Mouse (Mus musculus) MEL (cell line): ENCODE data around the gene Prkce. TPM values are rescaled to one million over a fixed set of nuclear protein-coding genes. Genes with fewer than 3 reads are reported as not detected.

ENCODE experiments used
- DNase-seq: peaks from one replicate; pipeline ENCODE4 v3.0.0; 2011; ENCODE audit warnings: low read depth, low spot score
- H3K27ac ChIP-seq: 2 replicates; pipeline ENCODE4 v1.5.1; 2012; ENCODE audit warnings: low read depth, mild to moderate bottlenecking, control low read depth, low read length, moderate library complexity; ENCODE audit not compliant: control insufficient read depth
- H3K27me3 ChIP-seq, 2 experiments: fragments of 150-350 bp in 1 of 2; sonication (generic) in 1 of 2; 2 replicates each; pipeline ENCODE4 v1.6.1; 2012; ENCODE audit warnings: low read length in 2 of 2, mild to moderate bottlenecking in 2 of 2, improper control_type of control experiment in 1 of 2, moderate library complexity in 1 of 2; ENCODE audit not compliant: insufficient read depth in 2 of 2, control insufficient read depth in 1 of 2
- H3K36me3 ChIP-seq, 2 experiments: 2 replicates each; pipeline ENCODE4 v1.6.1; 2012 to 2014; ENCODE audit warnings: low read length in 2 of 2, improper control_type of control experiment in 1 of 2, inconsistent platforms in 1 of 2, mild to moderate bottlenecking in 1 of 2; ENCODE audit not compliant: insufficient read depth in 2 of 2, control insufficient read depth in 1 of 2
- H3K4me1 ChIP-seq, 2 experiments: fragments of 150-350 bp in 1 of 2; sonication (generic) in 1 of 2; 2 replicates each; pipeline ENCODE4 v1.6.1; 2012; ENCODE audit warnings: low read length in 2 of 2, improper control_type of control experiment in 1 of 2, mild to moderate bottlenecking in 1 of 2; ENCODE audit not compliant: insufficient read depth in 2 of 2, control insufficient read depth in 1 of 2
- H3K4me3 ChIP-seq, 2 experiments: fragments of 150-350 bp in 1 of 2; sonication (generic) in 1 of 2; 2 replicates each; pipeline ENCODE4 v1.5.1; 2012; ENCODE audit warnings: low read depth in 2 of 2, low read length in 2 of 2, mild to moderate bottlenecking in 2 of 2, moderate library complexity in 2 of 2, control low read depth in 1 of 2, improper control_type of control experiment in 1 of 2; ENCODE audit not compliant: control insufficient read depth in 1 of 2, insufficient read depth in 1 of 2
- H3K79me2 ChIP-seq: 2 replicates; pipeline ENCODE4 v1.6.1; 2012; ENCODE audit warnings: mild to moderate bottlenecking, low read length, moderate library complexity; ENCODE audit not compliant: control insufficient read depth, poor library complexity, insufficient read depth
- H3K9ac ChIP-seq: 2 replicates; pipeline ENCODE4 v1.6.1; 2012; ENCODE audit warnings: low read depth, mild to moderate bottlenecking, control low read depth, low read length, moderate library complexity; ENCODE audit not compliant: control insufficient read depth, poor library complexity, severe bottlenecking
- H3K9me3 ChIP-seq: fragments of 150-350 bp; sonication (generic); replicated peaks from 2 replicates; pipeline ENCODE4 v1.6.1; 2012; ENCODE audit warnings: mild to moderate bottlenecking, low read length, improper control_type of control experiment, moderate library complexity; ENCODE audit not compliant: insufficient read depth
- CHD2 ChIP-seq: IDR thresholded peaks from 2 replicates; pipeline ENCODE4 v1.6.1; 2011; ENCODE audit warnings: low read length, improper control_type of control experiment
- CTCF ChIP-seq, 3 experiments: IDR thresholded peaks in 2 of 3; conservative IDR thresholded peaks in 1 of 3; 2 replicates each; pipeline ENCODE4 v1.5.1; 2011 to 2012; ENCODE audit warnings: low read length in 3 of 3, low read depth in 2 of 3, mild to moderate bottlenecking in 2 of 3, improper control_type of control experiment in 1 of 3, inconsistent platforms in 1 of 3, mixed read lengths in 1 of 3, moderate library complexity in 1 of 3; ENCODE audit not compliant: control insufficient read depth in 1 of 3, insufficient read depth in 1 of 3, poor library complexity in 1 of 3, severe bottlenecking in 1 of 3
- E2F4 ChIP-seq: IDR thresholded peaks from 2 replicates; pipeline ENCODE4 v1.6.1; 2011; ENCODE audit warnings: low read depth, low read length, improper control_type of control experiment, borderline replicate concordance
- JUND ChIP-seq: IDR thresholded peaks from 2 replicates; pipeline ENCODE4 v1.6.1; 2011; ENCODE audit warnings: low read depth, mild to moderate bottlenecking, improper control_type of control experiment, low read length
- MAX ChIP-seq: IDR thresholded peaks from 2 replicates; pipeline ENCODE4 v1.6.1; 2011; ENCODE audit warnings: low read length, improper control_type of control experiment
- MYB ChIP-seq: IDR thresholded peaks from 2 replicates; pipeline ENCODE4 v1.6.1; 2011; ENCODE audit warnings: mild to moderate bottlenecking, low read depth, low read length, improper control_type of control experiment
- MYC ChIP-seq: IDR thresholded peaks from 2 replicates; pipeline ENCODE4 v1.6.1; 2011; ENCODE audit warnings: low read depth, mild to moderate bottlenecking, low read length, improper control_type of control experiment, moderate library complexity
- NELFE ChIP-seq: IDR thresholded peaks from 2 replicates; pipeline ENCODE4 v1.6.1; 2011; ENCODE audit warnings: low read depth, low read length, improper control_type of control experiment
- RAD21 ChIP-seq: IDR thresholded peaks from 2 replicates; pipeline ENCODE4 v1.6.1; 2011; ENCODE audit warnings: mild to moderate bottlenecking, low read depth, low read length, improper control_type of control experiment
- RCOR1 ChIP-seq: IDR thresholded peaks from 2 replicates; pipeline ENCODE4 v1.6.1; 2012; ENCODE audit warnings: low read depth, mild to moderate bottlenecking, inconsistent platforms, low read length, improper control_type of control experiment
- TBP ChIP-seq: IDR thresholded peaks from 2 replicates; pipeline ENCODE4 v1.8.0; 2011; ENCODE audit warnings: low read depth, low read length, improper control_type of control experiment
- UBTF ChIP-seq: IDR thresholded peaks from 2 replicates; pipeline ENCODE4 v1.6.1; 2012; ENCODE audit warnings: low read depth, mild to moderate bottlenecking, inconsistent platforms, low read length, improper control_type of control experiment, moderate library complexity, borderline replicate concordance; ENCODE audit not compliant: insufficient read depth
- ZC3H11A ChIP-seq: IDR thresholded peaks from 2 replicates; pipeline ENCODE4 v1.6.1; 2012; ENCODE audit warnings: low read depth, mild to moderate bottlenecking, inconsistent platforms, low read length, improper control_type of control experiment
- ZKSCAN1 ChIP-seq: IDR thresholded peaks from 2 replicates; pipeline ENCODE4 v1.6.1; 2012; ENCODE audit warnings: low read depth, mild to moderate bottlenecking, inconsistent platforms, low read length, improper control_type of control experiment, moderate library complexity
- ZMIZ1 ChIP-seq: IDR thresholded peaks from 2 replicates; pipeline ENCODE4 v1.6.1; 2012; ENCODE audit warnings: low read depth, mild to moderate bottlenecking, inconsistent platforms, low read length, improper control_type of control experiment, moderate library complexity
- ZNF384 ChIP-seq: IDR thresholded peaks from 2 replicates; pipeline ENCODE4 v1.6.1; 2012; ENCODE audit warnings: low read depth, mild to moderate bottlenecking, inconsistent platforms, low read length, improper control_type of control experiment
- polyA plus RNA-seq, 2 experiments: library from polyadenylated mRNA; stranded (reverse) in 1 of 2; unstranded in 1 of 2; fragments of >175 nt in 1 of 2; fragments of >200 nt in 1 of 2; gene quantifications; 2 replicates each; pipeline versions ENCODE4 v1.2.1 to v1.2.4; 2012; ENCODE audit warnings: low replicate concordance in 2 of 2, low read depth in 1 of 2; ENCODE audit not compliant: insufficient read length in 2 of 2, insufficient read depth in 1 of 2, missing spikeins in 1 of 2
- total RNA-seq: library from RNA; depleted of rRNA; stranded (reverse); fragments of 300-350 nt; gene quantifications from 2 replicates; pipeline ENCODE4 v1.2.3, GENCODE M21; 2012

The Prkce gene
- total and polyA plus RNA-seq, 3 experiments: 3.0 to 5.3 TPM; not detected in 1

DNA sequence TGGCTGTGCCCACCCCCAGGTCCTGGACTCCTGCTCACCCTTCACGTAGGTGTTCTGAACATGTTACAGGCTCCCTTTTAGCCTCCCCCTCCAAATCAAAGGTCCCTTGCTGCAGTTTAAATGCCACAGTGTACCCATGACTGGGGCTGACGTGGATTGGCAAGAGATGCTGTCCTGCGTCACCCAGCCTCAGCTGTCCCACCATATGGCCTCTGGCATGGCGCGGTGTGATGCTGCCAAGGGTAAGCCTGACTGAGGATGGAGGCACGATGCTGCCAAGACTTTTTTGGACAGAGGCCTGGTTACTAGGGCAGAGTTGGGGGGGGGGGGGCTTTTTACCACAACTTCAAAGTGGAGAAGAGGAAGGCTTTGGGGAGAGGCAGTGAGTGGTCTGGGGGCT is 98.5 kb downstream of the Prkce start:
- Histone ChIP-seq H3K79me2 (no peaks in the 10 kb centered on the region), H3K4me1 (no peaks in the 10 kb centered on the region), H3K36me3 (no peaks in the 10 kb centered on the region), H3K27ac (no peak overlapping the region), H3K4me3 (no peak overlapping the region), H3K9ac (no peak overlapping the region), H3K27me3 (no peaks in the 10 kb centered on the region), H3K9me3 (no peaks in the 10 kb centered on the region)
- no peak for DNase-seq
- no peak for TF ChIP-seq TBP
- no peak for TF ChIP-seq CTCF (IDR thresholded peaks at IDR 0.05 in 2 of 3, conservative IDR thresholded peaks at IDR 0.05 in 1 of 3; ENCODE audit: control insufficient read depth in 1 of 3, insufficient read depth in 1 of 3, low read depth in 2 of 3, low read length in 3 of 3, poor library complexity in 1 of 3, severe bottlenecking in 1 of 3)

DNA sequence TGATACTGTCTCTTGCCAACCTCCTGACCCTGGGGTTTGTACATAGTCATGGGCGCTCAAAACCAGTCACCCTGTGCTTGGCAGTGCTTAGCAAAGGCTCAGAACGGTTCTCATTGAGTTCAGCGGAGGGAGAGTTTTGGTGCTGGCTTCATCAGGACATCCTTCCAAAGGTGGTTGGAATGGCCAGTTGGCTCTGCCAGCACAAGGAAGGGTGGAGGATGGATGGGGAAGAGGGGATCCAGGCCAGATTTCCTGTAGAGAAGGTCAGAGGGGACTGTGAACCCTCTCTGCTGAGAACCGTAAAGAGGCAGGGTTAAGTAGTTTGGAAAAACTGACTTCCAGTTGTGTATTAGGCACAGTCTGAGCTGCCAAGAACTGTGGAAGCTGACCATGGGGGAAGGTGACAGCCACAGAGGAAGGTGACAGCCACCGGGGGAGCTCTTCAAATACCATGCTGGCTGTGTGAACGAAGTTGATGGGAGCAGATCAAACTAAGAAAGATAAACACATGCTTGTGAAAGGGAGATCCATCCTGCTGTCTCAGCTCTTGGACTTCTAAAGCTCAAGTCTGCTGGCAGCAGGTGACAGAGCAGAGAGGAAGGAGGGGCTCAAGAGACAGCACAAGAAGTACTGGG is 99.7 kb downstream of the Prkce start:
- no peak overlapping the region for H3K4me3 ChIP-seq
- no peak overlapping the region for H3K9ac ChIP-seq
- H3K27me3 ChIP-seq: no peaks in the 10 kb centered on the region
- TF ChIP-seq RAD21: no peak
- no peak for TF ChIP-seq ZC3H11A
- TF ChIP-seq ZKSCAN1: no peak
- TF ChIP-seq UBTF: no peak
- TF ChIP-seq NELFE: no peak
- TF ChIP-seq CTCF (IDR thresholded peaks at IDR 0.05 in 2 of 3, conservative IDR thresholded peaks at IDR 0.05 in 1 of 3; ENCODE audit: control insufficient read depth in 1 of 3, insufficient read depth in 1 of 3, low read depth in 2 of 3, low read length in 3 of 3, poor library complexity in 1 of 3, severe bottlenecking in 1 of 3): peak in 2 of 3 experiments; percentile 17 to 23; a peak in 2 of 6 replicates
- peak; percentile 14 for DNase-seq
- H3K4me1 ChIP-seq: no peaks in the 10 kb centered on the region
- no peaks in the 10 kb centered on the region for H3K9me3 ChIP-seq
- H3K27ac ChIP-seq: no peak overlapping the region
- H3K36me3 ChIP-seq: no peaks in the 10 kb centered on the region
- no peaks in the 10 kb centered on the region for H3K79me2 ChIP-seq

DNA sequence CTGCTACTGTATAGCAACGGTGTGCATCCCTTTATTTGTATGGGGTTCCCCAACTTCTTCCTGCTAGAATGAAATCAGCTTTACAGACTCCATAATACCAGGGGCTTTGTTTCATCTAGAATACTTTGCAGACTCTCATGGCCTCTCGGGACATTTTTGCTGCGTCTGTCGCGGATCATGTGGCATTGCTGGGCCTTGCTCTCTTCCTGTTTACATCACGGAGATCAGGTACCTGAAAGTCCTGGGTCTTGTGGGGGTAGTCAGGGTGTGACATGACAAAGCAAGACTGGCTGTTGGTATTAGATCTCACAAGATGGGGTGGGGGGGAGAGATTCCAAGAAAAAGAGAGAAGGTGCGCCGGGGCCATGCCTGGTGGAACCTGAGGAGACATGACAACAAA is 102.1 kb downstream of the Prkce start:
- TF ChIP-seq MAX: no peak
- TF ChIP-seq MYC: no peak
- no peak for TF ChIP-seq ZMIZ1
- no peak for TF ChIP-seq E2F4
- TF ChIP-seq ZNF384: no peak
- TF ChIP-seq UBTF: no peak
- no peak for TF ChIP-seq CHD2
- no peak for TF ChIP-seq JUND
- TF ChIP-seq RAD21: no peak
- no peak for TF ChIP-seq RCOR1
- no peak for TF ChIP-seq MYB
- no peak overlapping the region for H3K27ac ChIP-seq

More for the DNA sequence above, 102.1 kb downstream of the Prkce start:
- H3K27me3 ChIP-seq: no peaks in the 10 kb centered on the region
- H3K9me3 ChIP-seq: no peaks in the 10 kb centered on the region
- DNase-seq: no peak
- H3K79me2 ChIP-seq: no peaks in the 10 kb centered on the region
- peaks cover 5 to 7% of the 10 kb centered on the region in 2 experiments for H3K4me1 ChIP-seq
- H3K36me3 ChIP-seq: peaks cover 0 to 6% of the 10 kb centered on the region in 2 experiments; a peak in 2 of 4 replicates
- H3K9ac ChIP-seq: no peak overlapping the region
- no peak overlapping the region for H3K4me3 ChIP-seq
